Mouse (Mus musculus): ENCODE data around the gene Tgm2. TPM values are rescaled to one million over a fixed set of nuclear protein-coding genes. Genes with fewer than 3 reads are reported as not detected.

The Tgm2 gene
- polyA plus RNA-seq, 1 experiment from 2014 or later: 1.7 TPM

DNA sequence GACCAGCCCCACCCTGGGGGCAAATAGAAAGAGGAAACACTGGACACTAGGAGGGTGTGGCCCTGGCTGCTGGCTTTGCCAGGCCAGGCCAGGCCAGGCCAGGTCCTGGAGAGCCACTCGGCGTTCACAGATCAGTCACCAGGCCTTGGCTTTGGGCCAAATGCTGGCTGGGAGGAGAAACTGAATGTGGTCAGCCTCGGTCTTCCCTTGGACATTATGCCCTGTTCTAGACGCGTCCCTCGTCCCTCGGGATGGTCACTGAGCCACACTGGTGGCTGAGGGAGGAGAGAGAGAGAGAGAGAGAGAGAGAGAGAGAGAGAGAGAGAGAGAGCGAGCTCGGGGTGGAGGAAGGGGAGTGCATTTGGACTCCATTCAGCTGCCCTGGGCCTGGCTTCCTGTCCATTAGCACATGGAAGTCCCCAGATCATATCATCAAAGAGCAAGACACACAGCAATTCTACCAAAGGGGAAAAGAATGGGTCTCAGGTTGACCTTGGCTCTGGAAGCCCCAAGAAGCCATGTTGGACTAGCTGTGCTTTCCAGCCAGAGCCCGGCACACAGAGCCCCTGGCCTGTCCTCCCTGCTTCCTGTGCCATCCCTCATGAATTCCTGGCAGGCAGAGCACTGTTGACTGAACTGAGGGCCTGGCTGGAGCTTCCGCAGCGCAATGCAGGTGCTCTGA is 24.4 kb downstream of the Tgm2 start:
- no peak overlapping the region for H3K9ac ChIP-seq (ENCODE audit: low read length)

DNA sequence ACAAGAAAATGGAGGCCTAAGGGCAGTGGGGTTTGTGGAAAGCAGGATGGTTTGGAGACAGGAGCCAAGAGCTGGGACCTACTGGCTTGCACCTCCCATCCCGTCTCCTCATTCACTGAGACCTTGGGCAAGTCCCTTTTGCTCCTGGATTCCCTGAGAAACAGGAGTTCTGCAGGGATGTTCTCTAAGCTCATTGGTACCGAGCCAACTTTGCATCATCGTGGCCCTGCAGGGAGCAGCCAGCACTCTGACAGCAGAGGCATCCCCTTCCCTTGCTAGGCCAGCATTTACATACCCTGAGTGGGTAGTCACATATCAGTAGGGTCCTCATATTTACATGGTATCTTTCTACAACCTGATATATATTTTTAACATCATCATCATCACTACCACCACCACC is 25.4 kb downstream of the Tgm2 start:
- Histone ChIP-seq H3K36me3 (ENCODE audit: control insufficient read depth, insufficient read depth, low read length) (no peaks in the 10 kb centered on the region), H3K27me3 (ENCODE audit: control insufficient read depth, insufficient read depth, low read length) (no peaks in the 10 kb centered on the region), H3K9me3 (ENCODE audit: control insufficient read depth, low read length) (no peaks in the 10 kb centered on the region), H3K27ac (replicated peaks; ENCODE audit: low read depth, low read length) (no peak overlapping the region), H3K4me3 (ENCODE audit: low read depth, low read length) (no peak overlapping the region), H3K4me1 (ENCODE audit: control insufficient read depth, insufficient read depth, low read length) (no peaks in the 10 kb centered on the region), H3K9ac (ENCODE audit: low read length) (no peak overlapping the region), H3K4me2 (ENCODE audit: low read depth, severe bottlenecking) (no peak overlapping the region)
- ATAC-seq (ENCODE audit: insufficient number of reproducible peaks, low FRiP score, low TSS enrichment, low read depth) (no peak), DNase-seq (ENCODE audit: low spot score) (no peak)
- WGBS: 84% methylated on average over 3 of the region's 3 CpGs

More for the DNA sequence above, 24.4 kb downstream of the Tgm2 start:
- Histone ChIP-seq H3K4me1 (ENCODE audit: control insufficient read depth, insufficient read depth, low read length) (no peaks in the 10 kb centered on the region), H3K36me3 (ENCODE audit: control insufficient read depth, insufficient read depth, low read length) (no peaks in the 10 kb centered on the region), H3K4me3 (ENCODE audit: low read depth, low read length) (no peak overlapping the region), H3K27ac (replicated peaks; ENCODE audit: low read depth, low read length) (no peak overlapping the region), H3K4me2 (ENCODE audit: low read depth, severe bottlenecking) (no peak overlapping the region), H3K27me3 (ENCODE audit: control insufficient read depth, insufficient read depth, low read length) (no peaks in the 10 kb centered on the region), H3K9me3 (ENCODE audit: control insufficient read depth, low read length) (no peaks in the 10 kb centered on the region)
- WGBS: 75% methylated on average over 12 of the region's 12 CpGs
- DNase-seq (ENCODE audit: low spot score) (no peak), ATAC-seq (ENCODE audit: insufficient number of reproducible peaks, low FRiP score, low TSS enrichment, low read depth) (no peak)

DNA sequence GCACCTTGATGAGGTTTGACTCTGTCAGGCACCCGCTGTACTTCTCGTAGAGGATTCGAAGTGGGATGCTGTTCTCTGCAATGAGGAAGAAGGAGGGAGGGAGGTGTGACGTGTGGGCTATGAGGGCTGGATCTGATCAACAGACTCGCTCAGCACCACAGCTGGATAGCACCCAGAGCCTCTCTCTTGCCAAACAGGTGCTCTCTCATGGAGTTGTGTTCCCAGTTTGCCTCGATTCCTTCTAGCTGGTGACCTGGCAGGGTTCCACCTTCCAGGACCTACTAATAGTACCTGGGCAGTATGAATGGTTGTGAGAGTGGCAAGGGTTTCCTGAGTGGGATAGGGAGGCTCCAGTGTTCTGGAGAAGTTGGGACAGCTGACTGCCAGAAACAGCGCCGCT is 26.0 kb downstream of the Tgm2 start:
- Histone ChIP-seq H3K4me1 (ENCODE audit: control insufficient read depth, insufficient read depth, low read length) (no peaks in the 10 kb centered on the region), H3K27ac (replicated peaks; ENCODE audit: low read depth, low read length) (no peak overlapping the region), H3K36me3 (ENCODE audit: control insufficient read depth, insufficient read depth, low read length) (no peaks in the 10 kb centered on the region), H3K27me3 (ENCODE audit: control insufficient read depth, insufficient read depth, low read length) (no peaks in the 10 kb centered on the region), H3K9me3 (ENCODE audit: control insufficient read depth, low read length) (no peaks in the 10 kb centered on the region), H3K4me3 (ENCODE audit: low read depth, low read length) (no peak overlapping the region), H3K4me2 (ENCODE audit: low read depth, severe bottlenecking) (no peak overlapping the region), H3K9ac (ENCODE audit: low read length) (no peak overlapping the region)
- no peak for ATAC-seq (ENCODE audit: insufficient number of reproducible peaks, low FRiP score, low TSS enrichment, low read depth)
- DNase-seq (ENCODE audit: low spot score): no peak
- 76% methylated on average over 8 of the region's 8 CpGs for WGBS

DNA sequence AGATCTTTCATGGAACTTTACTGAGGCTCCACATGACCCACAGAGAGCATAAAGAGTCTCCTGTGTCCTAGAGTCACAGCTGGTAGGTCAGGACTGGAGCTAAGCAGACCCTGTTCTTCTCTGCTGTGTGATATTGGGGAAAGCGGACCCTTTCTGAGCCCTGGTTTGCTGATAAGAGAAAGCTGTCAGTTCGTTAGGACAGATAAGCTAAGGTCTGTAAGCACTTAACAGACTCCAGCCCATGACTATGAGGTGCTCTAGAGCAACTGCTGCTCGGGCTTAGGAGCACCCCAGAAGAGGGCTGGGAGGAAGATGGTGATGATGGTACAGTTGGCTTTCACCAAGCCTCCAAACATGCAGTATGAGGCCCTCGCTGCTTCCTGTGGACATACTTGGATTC is 27.1 kb downstream of the Tgm2 start:
- Histone ChIP-seq H3K36me3 (ENCODE audit: control insufficient read depth, insufficient read depth, low read length) (no peaks in the 10 kb centered on the region), H3K27ac (replicated peaks; ENCODE audit: low read depth, low read length) (no peak overlapping the region), H3K4me2 (ENCODE audit: low read depth, severe bottlenecking) (no peak overlapping the region), H3K27me3 (ENCODE audit: control insufficient read depth, insufficient read depth, low read length) (no peaks in the 10 kb centered on the region), H3K9ac (ENCODE audit: low read length) (no peak overlapping the region), H3K9me3 (ENCODE audit: control insufficient read depth, low read length) (no peaks in the 10 kb centered on the region), H3K4me1 (ENCODE audit: control insufficient read depth, insufficient read depth, low read length) (no peaks in the 10 kb centered on the region), H3K4me3 (ENCODE audit: low read depth, low read length) (no peak overlapping the region)
- DNase-seq (ENCODE audit: low spot score) (no peak), ATAC-seq (ENCODE audit: insufficient number of reproducible peaks, low FRiP score, low TSS enrichment, low read depth) (no peak)
- 72% methylated on average over 4 of the region's 4 CpGs for WGBS

DNA sequence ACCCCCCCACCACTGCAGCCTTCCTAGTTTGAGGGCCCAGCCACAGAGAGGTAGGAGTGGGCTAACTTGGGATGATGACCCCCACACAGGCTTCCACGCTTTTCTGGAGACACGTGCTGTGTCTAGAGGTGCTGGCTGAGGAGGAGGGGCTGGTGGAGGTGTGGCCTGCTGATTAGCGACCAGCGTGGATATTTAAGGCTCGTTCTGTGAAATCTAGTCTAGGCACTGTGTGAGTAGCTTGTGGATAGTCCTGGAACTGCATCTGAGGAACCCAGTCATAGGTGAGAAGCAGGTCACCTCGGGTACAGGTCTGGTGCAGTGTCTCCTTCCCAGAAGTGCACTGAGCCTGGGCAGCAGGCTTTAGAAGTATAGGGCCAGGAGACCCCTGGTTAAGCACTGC is 29.6 kb downstream of the Tgm2 start:
- Histone ChIP-seq H3K4me3 (ENCODE audit: low read depth, low read length) (no peak overlapping the region), H3K4me2 (ENCODE audit: low read depth, severe bottlenecking) (no peak overlapping the region), H3K27ac (replicated peaks; ENCODE audit: low read depth, low read length) (no peak overlapping the region), H3K4me1 (ENCODE audit: control insufficient read depth, insufficient read depth, low read length) (no peaks in the 10 kb centered on the region), H3K27me3 (ENCODE audit: control insufficient read depth, insufficient read depth, low read length) (no peaks in the 10 kb centered on the region), H3K36me3 (ENCODE audit: control insufficient read depth, insufficient read depth, low read length) (no peaks in the 10 kb centered on the region), H3K9ac (ENCODE audit: low read length) (no peak overlapping the region), H3K9me3 (ENCODE audit: control insufficient read depth, low read length) (no peaks in the 10 kb centered on the region)
- WGBS: 48% methylated on average over 6 of the region's 6 CpGs
- no peak for DNase-seq (ENCODE audit: low spot score)
- ATAC-seq (ENCODE audit: insufficient number of reproducible peaks, low FRiP score, low TSS enrichment, low read depth): no peak

DNA sequence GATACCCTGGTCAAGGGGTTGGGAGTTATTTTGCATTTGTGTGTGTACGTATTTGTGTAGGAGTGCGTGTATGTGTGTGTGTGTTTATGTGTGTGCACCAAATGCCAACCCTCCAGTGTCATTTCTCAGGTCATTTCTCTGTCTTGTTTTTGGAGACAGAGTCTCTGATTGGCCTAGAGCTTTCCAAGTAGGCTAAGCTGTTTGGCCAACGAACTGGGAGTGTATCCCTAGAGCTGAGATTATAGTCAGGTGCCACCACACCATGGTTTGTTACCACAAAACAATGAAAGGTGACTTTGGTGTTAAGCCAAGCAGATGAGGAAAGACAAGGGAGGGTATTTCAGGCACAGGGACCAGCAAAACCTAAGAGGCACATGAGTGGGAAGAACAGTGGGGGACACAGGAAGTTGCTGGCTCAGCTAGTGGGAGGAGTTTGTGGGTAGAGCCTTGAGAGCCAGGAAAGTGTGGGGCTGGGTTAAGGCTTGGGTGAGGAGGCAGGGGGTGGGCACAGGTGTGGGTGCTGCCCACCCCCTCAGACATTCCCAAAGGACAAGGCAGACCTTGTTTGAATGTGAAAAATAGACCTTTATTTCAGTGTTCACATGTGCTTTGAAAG is 30.3 kb downstream of the Tgm2 start:
- ATAC-seq (ENCODE audit: insufficient number of reproducible peaks, low FRiP score, low TSS enrichment, low read depth): no peak
- Histone ChIP-seq H3K4me2 (ENCODE audit: low read depth, severe bottlenecking) (no peak overlapping the region), H3K4me1 (ENCODE audit: control insufficient read depth, insufficient read depth, low read length) (no peaks in the 10 kb centered on the region), H3K9ac (ENCODE audit: low read length) (no peak overlapping the region), H3K27me3 (ENCODE audit: control insufficient read depth, insufficient read depth, low read length) (no peaks in the 10 kb centered on the region), H3K36me3 (ENCODE audit: control insufficient read depth, insufficient read depth, low read length) (no peaks in the 10 kb centered on the region), H3K27ac (replicated peaks; ENCODE audit: low read depth, low read length) (no peak overlapping the region), H3K9me3 (ENCODE audit: control insufficient read depth, low read length) (no peaks in the 10 kb centered on the region), H3K4me3 (ENCODE audit: low read depth, low read length) (no peak overlapping the region)
- no peak for DNase-seq (ENCODE audit: low spot score)
- WGBS: 88% methylated on average over 3 of the region's 3 CpGs

DNA sequence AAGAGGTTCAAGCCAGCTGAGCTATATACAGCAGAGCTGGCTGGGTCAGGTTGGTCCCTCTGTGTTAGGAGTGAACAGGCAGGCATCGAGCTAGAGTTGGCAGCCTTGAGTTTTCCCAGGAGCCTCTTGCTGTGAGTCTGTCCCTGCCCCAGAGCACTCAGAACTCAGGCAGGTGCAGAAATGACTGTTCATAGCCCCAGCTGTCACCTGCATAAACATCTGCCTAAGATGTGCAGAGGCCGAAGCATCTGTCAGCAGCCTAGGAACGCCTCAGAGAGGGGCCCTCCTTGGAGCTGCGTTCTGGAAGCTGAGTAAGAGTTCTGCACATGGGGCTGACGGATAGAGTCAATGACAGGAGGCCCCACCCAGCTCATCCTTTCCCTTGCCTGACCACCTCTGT is 31.3 kb downstream of the Tgm2 start:
- Histone ChIP-seq H3K4me3 (ENCODE audit: low read depth, low read length) (no peak overlapping the region), H3K27me3 (ENCODE audit: control insufficient read depth, insufficient read depth, low read length) (no peaks in the 10 kb centered on the region), H3K4me1 (ENCODE audit: control insufficient read depth, insufficient read depth, low read length) (no peaks in the 10 kb centered on the region), H3K36me3 (ENCODE audit: control insufficient read depth, insufficient read depth, low read length) (no peaks in the 10 kb centered on the region), H3K4me2 (ENCODE audit: low read depth, severe bottlenecking) (no peak overlapping the region), H3K9ac (ENCODE audit: low read length) (no peak overlapping the region), H3K27ac (replicated peaks; ENCODE audit: low read depth, low read length) (no peak overlapping the region), H3K9me3 (ENCODE audit: control insufficient read depth, low read length) (no peaks in the 10 kb centered on the region)
- 66% methylated on average over 5 of the region's 5 CpGs for WGBS
- ATAC-seq (ENCODE audit: insufficient number of reproducible peaks, low FRiP score, low TSS enrichment, low read depth) (no peak), DNase-seq (ENCODE audit: low spot score) (no peak)

DNA sequence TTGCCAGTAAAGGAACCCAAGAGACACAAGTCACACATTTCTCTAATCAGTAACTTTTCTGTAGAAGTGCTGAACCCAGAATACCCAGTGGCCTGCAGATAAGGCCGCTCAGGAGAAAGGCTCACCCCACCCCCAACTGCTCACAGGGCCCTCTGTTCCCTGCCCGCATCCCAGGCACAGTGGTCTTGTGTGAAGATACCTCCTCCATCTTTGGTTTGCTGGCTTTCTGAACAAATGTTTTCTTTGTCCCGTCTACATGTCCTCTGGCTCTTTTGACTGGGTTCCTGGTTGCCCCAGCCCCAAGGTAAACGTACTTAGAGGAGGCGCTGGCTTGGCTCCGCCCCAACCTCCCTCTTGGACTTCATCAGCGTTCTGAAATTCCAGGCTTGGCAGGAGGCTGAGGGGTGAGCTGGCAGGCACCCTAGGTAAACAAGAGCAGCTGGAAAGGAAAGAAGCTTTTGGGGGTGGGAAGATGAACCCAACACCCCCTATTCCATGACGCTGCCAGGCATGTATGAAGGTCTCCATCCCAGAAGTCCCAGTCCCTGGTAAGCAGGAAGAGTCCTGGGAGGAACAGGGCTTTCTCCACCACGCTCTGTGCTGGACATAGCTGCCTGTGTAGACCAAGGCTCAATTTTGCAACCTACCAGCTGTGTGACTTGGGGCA is 32.5 kb downstream of the Tgm2 start:
- DNase-seq (ENCODE audit: low spot score): no peak
- no peak overlapping the region for H3K4me3 ChIP-seq (ENCODE audit: low read depth, low read length)
- no peaks in the 10 kb centered on the region for H3K27me3 ChIP-seq (ENCODE audit: control insufficient read depth, insufficient read depth, low read length)
- H3K9me3 ChIP-seq (ENCODE audit: control insufficient read depth, low read length): no peaks in the 10 kb centered on the region
- H3K4me2 ChIP-seq (ENCODE audit: low read depth, severe bottlenecking): no peak overlapping the region
- WGBS: 39% methylated on average over 9 of the region's 9 CpGs
- H3K27ac ChIP-seq (replicated peaks; ENCODE audit: low read depth, low read length): no peak overlapping the region
- no peak overlapping the region for H3K9ac ChIP-seq (ENCODE audit: low read length)
- no peaks in the 10 kb centered on the region for H3K4me1 ChIP-seq (ENCODE audit: control insufficient read depth, insufficient read depth, low read length)
- no peak for ATAC-seq (ENCODE audit: insufficient number of reproducible peaks, low FRiP score, low TSS enrichment, low read depth)
- no peaks in the 10 kb centered on the region for H3K36me3 ChIP-seq (ENCODE audit: control insufficient read depth, insufficient read depth, low read length)

All from limb, embryonic 11.5 days (tissue).